Mouse (Mus musculus): ENCODE data around the gene Prex1. TPM values are rescaled to one million over a fixed set of nuclear protein-coding genes. Genes with fewer than 3 reads are reported as not detected.
A peak's percentile ranks its signal among the peaks of the same experiment; 100 is the strongest.

Prex1 gene
- total RNA-seq, 2 experiments from 2014 or later = 13.4 to 29.4 TPM

GRCm38 (mm10) chr2:166693394-166693793 is 20.2 kb downstream of the Prex1 start:
- ATAC-seq (replicated peaks; ENCODE audit: poor library complexity, severe bottlenecking) = no peak

GRCm38 (mm10) chr2:166691602-166692509 is 21.8 kb downstream of the Prex1 start:
- ATAC-seq (replicated peaks; ENCODE audit: poor library complexity, severe bottlenecking) = no peak

DNA sequence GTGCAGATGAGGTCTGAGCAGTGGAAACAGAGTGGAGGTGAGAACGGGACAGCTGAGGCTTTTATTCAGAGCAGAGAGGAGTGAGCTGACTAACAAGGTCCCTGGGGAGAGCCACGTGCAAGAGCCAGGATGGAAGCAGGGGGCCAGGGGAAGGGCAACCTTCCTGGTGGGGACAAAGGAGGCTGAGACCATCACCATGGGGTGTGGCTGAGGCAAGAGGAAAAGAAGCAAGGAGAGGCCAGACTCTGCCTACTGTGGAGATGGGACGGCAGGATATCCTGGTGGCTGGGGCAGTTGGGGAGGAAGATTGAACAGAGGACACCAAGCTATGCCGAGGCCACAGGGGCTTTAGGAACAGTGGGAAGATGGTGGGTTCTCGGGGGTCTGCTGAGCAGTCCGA is 26.7 kb downstream of the Prex1 start:
- ATAC-seq (replicated peaks; ENCODE audit: poor library complexity, severe bottlenecking) = no peak

- ATAC-seq (replicated peaks; ENCODE audit: poor library complexity, severe bottlenecking) = no peak
These were observed 27.8 kb downstream of the Prex1 start for GRCm38 (mm10) chr2:166685824-166686223.

- ATAC-seq (replicated peaks; ENCODE audit: poor library complexity, severe bottlenecking) = peak; percentile 78
These were observed 29.6 kb downstream of the Prex1 start for GRCm38 (mm10) chr2:166683885-166684544.

DNA sequence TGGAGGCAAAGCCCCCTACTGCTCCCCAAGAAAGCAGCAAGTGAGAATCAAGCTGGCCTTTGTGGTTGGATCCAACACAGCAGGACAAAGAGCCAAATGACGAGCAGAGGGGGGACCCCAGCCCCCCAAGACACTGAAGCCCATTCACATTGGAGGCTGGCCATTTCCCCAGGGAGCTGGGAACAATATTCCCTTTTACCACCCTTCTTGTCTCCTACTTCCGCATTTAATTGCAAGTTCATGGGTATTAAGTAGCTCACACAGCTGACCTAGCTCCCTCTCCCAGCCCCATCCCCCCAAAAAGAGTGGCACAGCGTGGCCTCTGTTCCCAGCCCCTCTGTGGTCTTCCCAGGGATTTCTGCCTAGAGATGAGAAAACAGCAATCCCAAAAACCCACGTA is 30.8 kb downstream of the Prex1 start:
- ATAC-seq (replicated peaks; ENCODE audit: poor library complexity, severe bottlenecking) = no peak

DNA sequence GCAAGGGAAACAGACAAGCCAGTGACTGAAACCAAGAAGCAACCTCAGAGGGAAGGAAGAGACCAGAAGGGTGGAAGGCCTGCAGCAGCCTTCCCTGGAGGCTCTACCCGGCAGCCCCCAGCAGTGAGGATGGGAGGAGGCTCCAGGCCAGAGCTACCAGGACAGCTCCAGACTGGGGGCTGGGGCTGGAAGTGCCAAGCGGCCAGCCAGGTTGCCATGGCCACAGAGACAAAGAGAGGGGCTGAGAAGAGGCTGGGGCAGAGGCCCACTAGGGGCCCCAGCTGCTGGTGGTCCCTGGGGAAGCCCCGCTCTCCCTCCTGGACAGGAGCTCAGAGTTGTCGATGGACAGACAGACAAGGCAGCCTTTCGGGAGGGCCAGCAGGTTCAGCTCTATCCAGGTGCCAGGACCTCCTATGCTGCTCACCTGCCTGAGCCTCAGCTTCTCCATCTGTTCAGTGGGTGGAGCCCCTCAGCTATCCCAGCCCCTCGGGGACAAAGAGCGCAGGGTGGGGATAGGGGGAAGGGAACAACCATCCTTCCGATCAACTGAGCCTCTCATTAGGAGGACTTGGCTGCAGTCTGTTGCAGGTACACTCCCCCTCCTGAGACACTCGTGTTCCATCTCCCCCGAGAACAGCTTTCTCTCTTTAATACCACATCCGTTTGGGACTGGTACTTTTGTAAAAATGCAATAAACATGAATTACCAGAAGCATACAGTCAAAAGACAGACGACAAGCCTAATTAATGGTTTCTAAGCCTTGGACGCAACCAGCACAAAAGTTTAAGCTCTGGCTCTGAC is 34.5 kb downstream of the Prex1 start:
- peak; percentile 11; the same call in 1 of the 2 replicates for ATAC-seq (replicated peaks; ENCODE audit: poor library complexity, severe bottlenecking)

DNA sequence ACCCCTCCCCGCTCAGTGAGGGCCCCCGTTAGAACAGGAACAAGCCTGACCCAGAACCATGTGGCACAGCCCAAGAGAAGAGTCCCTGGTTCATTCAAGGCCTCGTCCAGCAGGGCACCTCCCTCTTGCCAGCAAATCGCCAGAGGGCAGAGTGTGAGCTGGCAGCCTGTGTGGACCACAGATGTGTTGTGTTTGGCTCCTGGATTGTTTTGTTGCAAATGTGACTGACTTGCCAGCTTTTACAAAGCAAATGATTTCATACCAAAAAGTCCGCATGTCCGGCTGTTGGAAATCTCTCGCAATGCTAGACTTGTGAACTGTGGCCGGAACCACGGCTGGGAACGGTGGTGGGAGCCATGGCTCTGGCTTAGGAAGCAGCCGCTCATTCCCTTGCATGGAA is 36.7 kb downstream of the Prex1 start:
- ATAC-seq (replicated peaks; ENCODE audit: poor library complexity, severe bottlenecking) = no peak

GRCm38 (mm10) chr2:166676498-166676897 is 37.1 kb downstream of the Prex1 start:
- ATAC-seq (replicated peaks; ENCODE audit: poor library complexity, severe bottlenecking) = no peak

GRCm38 (mm10) chr2:166675588-166676444 is 37.8 kb downstream of the Prex1 start:
- no peak for ATAC-seq (replicated peaks; ENCODE audit: poor library complexity, severe bottlenecking)

DNA sequence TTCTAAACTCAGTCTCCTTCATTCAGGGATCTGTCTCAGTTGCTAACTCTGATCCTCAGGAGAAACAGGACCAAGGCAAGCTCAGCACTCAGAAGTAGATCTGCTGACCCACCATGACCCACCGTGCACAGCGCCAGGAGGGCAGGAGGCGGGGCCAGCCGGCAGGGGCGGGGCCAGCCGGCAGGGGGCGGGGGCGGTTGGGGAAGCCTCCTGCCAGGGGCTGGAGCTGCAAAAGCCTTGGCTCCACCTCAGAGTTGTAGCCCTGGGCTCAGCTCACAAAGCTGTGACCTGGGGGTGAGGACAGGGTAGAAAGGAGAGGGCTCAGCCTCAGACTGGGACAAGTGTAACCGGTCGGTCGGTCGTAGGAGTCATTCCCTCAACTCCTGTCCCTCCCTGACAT is 38.9 kb downstream of the Prex1 start:
- peak; percentile 24 for ATAC-seq (replicated peaks; ENCODE audit: poor library complexity, severe bottlenecking)

GRCm38 (mm10) chr2:166673951-166674350 is 39.7 kb downstream of the Prex1 start:
- ATAC-seq (replicated peaks; ENCODE audit: poor library complexity, severe bottlenecking) = no peak

- ATAC-seq (replicated peaks; ENCODE audit: poor library complexity, severe bottlenecking) = peak; percentile 52
These were observed 41.3 kb downstream of the Prex1 start for GRCm38 (mm10) chr2:166672171-166672965.

- peak; percentile 54 for ATAC-seq (replicated peaks; ENCODE audit: poor library complexity, severe bottlenecking)
These were observed 42.0 kb downstream of the Prex1 start for GRCm38 (mm10) chr2:166671614-166672013.

DNA sequence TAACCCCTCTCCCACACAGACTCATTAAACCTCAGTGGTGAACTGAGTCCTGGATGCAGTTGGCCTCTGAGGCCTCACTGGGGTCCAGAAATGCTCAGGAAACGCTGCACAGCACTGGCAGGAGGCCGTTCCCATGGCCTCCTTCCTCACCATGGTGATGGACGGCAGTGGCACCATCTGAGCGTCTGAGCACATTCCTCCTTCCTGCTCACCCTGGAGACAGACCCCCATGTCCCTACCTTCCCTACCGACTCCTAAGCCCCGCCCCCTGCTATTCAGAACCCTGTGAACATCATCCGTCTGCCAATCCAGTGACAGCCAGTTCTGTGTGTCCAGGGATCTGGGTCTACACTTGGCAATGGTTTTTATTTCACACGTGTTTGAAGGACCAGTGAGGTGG is 42.6 kb downstream of the Prex1 start:
- no peak for ATAC-seq (replicated peaks; ENCODE audit: poor library complexity, severe bottlenecking)

- ATAC-seq (replicated peaks; ENCODE audit: poor library complexity, severe bottlenecking) = no peak
These were observed 43.7 kb downstream of the Prex1 start for GRCm38 (mm10) chr2:166669922-166670321.

DNA sequence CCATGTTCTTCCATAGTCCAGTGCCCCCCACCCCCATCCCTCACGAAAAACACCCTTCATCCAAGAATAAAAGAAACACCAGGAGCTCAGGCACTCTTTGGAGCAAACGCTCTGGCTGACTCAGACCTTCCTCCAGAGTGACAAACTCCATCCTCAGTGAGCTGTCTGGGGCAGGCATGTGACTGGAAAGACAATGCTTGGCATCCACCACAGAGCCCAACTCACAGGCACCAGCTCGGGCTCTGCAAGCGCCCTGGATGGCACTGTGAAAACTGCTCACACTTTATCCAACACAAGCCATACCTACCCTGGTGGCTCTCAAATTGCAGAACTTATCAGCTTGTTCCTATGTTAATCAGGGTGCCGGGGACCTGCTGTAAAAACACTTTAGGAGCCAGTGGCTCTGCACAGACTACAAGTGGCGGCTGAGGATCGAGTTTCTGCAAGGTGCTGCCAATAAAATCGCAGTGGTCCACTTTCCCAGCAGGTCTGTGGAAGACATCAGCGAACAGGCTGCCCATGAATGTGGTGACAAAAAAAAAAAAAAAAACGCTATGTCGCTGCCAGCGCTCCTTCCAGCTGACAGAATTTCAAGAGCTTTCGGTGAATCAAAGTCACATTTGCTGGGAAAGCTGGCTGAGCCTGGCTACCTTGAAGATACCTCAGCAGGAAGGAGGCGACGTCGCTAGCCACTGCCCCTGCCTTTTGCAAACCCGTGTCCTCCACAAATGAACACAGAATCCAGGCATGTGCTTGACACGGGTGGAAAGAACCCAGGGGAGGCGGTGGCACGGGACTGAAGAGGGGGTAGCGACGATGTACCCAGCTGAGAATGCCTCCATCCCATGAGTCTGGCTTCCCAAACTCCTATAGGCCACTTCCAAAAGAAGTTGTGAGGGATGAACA is 45.6 kb downstream of the Prex1 start:
- no peak for ATAC-seq (replicated peaks; ENCODE audit: poor library complexity, severe bottlenecking)

- no peak for ATAC-seq (replicated peaks; ENCODE audit: poor library complexity, severe bottlenecking)
These were observed 47.5 kb downstream of the Prex1 start for GRCm38 (mm10) chr2:166666175-166666574.

All from granulocyte monocyte progenitor cell, adult 5-6 weeks (primary cell).